Mouse (Mus musculus): Measurements from ENCODE around the gene Kank2.
"Not testable (repeated sequence)": the region's sequence is repeated elsewhere in the genome, so short reads cannot be mapped to it uniquely, and the experiment has no call there.

The Kank2 gene

DNA sequence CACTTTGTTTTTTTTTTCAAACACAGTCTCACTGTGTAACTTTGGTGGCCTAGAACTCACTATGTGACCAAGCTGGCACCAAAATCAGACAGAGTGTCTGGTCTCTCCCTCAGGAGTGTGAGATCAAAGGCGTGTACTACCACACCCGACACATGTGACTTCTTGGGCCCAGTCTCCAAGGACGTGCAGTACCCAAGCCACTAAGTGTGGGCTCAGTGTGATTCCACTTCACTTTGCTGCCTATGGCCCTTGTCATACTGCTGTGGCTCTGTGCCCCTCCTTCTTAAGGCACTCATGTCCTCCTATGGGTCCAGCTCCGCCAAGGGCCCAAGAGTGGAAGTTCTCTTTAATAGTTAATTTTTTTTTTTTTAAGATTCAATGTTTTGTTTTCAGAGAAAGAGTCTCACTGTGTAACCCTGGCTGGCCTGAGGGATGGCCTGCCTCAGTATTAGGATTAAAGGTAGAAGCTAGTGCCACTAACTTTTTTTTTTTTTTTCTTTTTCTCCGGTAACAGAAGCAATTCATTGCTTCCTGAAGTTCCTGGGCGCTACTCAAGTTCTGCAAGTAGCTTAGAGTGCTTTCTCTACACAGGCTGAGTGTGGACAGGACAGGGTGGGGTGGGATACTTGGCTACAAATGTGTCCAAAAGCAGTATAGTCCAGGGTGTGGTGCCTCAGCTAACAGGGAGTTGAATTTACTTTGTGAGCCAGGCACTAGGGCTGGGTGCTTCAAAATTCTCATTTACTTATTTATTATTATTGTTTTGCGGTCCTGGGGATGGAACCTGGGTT, 13.8 kb downstream of the Kank2 start:
- no peak for DNase-seq (ENCODE audit: low spot score in 2 of 2)

DNA sequence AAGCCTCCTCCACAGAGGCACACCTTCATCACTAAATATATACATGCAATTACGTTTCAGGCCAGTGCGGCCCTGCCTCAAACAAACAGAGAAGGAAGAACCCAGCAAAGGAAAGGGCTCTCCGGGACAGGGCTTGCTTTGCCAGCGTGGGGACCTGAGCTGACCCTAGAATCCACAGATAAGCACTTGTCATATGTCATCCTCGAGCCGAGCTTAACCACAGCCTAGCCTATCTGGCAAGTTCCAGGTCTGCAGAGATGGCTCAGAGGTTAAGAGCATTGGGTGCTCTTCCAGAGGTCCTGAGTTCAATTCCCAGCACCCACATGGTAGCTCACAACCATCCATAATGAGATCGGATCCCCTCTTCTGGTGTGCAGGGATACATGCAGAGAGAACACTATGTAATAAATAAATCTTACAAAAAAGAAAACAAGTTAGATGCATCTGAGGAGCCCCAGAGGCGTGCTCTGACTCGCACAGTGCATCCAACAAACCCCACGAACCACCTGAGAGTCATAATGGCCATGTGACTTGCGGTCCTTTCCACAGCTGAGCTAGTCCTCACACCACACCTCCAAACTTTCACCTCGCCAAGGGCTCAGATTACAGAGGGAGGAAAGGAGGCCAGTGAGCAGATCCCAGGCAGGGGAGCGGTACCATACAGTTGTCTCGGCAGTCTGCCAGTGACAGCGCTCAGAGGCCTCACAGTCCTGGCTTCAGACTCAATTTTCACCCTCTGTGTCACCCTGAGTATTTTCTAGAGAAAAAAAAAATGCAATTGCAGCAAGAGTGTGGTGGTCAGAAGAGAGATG, 16.7 kb downstream of the Kank2 start:
- peak; percentile 44 to 57 for DNase-seq (ENCODE audit: low spot score in 2 of 2)

DNA sequence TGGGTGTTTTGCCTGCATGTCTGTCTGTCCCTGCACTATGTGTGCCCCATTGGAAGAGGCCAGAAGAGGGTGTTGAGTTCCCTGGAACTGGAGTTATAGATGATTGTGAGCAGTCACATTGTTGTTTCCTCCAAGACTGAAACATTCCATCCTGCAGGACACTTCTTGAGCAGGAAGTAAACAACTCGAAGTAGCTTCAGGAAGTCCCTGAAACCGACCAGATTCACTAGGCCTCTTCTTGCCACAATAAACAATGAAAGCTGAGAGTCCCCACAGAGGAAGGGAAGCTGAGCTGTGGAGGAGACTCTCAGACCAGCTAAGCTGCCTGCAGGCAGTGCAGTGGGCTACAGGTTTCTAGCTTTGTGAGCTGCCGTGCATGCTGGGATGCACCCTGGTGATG, 20.8 kb downstream of the Kank2 start:
- no peak for DNase-seq (ENCODE audit: low spot score in 2 of 2)

DNA sequence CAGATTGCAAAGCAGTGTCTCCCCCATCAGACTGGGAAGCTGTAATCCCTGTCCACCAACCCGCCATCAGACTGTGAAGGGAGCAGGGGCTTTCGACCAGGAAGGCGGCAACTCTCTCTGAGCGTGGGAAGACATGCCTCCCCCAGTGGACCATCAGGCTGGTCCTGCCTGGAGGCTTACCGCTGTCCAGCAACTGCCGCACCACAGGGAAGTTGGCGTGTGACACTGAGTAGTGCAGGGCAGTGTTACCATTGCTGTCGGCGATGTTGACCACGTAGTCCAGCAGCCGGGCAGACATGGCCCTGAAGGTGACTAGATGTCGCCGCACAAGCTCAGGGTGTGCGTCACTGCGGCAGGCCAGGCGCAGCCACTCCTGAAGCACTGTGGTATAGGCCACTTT, 24.2 kb downstream of the Kank2 start:
- DNase-seq (ENCODE audit: low spot score in 2 of 2), result no peak

DNA sequence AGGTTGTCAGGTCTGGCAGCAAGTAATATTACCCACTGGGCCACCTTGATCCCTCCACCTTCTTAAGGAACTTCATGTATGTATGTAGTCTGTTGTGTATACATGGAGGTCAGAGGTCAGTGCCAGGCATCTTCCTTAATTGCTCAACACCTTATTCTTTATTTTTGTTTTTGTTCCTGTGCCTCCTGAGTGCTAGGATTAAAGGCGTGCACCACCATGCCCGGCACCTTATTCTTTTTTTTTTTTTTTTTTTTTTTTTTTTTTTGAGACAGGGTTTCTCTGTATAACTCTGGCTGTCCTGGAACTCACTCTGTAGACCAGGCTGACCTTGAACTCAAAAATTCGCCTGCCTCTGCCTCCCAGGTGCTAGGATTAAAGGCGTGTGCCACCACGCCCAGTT, 25.1 kb downstream of the Kank2 start:
- DNase-seq (ENCODE audit: low spot score in 2 of 2), result not testable (repeated sequence)

DNA sequence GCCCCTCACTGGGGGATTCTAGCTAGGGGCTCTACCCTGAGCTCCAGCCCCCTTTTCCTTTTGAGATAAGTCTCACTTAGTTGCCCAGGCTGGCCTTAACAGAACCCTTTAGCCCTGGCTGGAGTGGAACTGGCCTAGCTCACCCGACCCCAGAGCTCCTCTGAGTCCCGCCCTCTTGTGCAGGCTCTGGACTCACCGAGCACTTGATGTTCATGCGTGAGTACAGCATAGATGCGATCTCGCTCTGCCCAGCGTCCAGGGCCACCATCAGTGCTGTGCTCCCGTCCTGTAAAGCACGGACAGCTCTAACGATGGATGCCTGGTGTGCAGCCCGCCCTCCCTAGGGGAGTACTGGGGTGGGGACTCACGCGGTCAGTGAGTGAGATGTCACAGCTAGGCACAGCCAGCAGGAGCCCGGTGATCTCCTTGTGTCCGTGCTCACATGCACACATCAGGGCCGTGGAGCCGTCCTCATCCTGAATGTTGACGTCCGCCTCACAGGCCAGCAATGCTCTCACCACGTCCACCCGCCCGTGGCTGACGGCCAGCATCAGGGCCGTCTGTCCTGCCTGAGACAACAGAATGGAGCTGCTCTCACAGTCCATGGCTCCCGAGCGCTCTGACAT, 28.9 kb downstream of the Kank2 start:
- DNase-seq (ENCODE audit: low spot score in 2 of 2), result peak; percentile 66 to 70

DNA sequence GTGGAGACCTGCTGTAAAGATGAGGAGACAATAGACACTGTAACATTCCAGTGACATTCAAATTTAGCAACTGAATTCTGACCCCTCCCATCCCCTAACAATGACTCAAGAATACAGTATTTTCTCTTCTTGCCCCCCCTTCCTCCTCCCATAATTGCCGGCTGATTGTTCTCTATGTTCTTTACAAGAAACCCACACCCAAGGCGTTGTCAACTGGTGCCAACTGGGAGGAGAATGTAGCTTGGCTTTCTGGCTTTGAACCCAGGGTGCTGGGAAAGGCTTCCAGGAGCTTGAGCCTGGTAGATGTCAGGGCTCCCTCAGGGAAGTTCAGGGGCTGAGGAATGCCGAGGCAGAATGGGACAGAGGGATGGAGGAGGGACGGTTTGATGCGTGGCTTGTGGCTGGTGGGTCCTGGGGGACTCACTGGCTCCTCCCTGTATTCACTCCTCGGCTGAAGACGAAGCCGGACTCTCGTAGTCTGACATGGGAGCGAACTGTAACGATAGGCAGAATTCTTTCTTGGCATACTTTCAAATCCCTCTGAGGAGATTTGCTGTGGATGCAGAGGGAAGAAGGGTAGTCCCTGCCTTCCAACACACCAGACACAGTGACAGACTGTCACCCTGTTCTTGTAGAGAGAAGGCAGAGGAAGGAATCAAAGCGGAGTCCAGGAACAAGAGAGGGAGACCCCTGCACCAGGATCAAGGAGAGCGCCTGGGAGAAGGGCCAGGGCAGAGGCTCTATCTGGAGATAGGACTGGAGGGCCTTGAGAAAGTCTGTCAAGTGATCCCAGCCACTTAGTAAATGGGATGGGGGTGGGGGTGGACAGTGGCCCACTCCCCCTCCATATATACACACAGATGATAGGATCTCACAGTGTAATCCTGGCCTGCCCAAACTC, 29.8 kb downstream of the Kank2 start:
- peak; percentile 67 to 70 for DNase-seq (ENCODE audit: low spot score in 2 of 2)

DNA sequence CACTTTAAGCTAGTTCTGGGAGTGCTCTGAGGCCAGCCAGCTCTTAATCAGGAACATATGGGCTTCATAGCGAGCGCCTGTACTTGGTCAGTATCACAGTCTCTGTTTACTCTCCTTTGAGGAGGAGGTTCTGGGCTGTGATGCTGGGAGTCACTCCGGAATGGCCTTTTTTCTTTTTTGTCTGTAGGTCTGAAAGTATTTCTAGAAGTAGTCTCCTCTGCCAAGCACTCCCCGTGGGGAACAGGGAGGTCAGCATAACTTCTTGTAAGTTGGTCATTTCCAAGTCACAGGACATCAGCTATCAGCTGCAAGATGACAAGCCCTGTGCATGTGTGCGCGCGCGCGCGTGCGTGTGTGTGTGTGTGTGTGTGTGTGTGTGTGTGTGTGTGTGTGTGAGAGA, 30.6 kb downstream of the Kank2 start:
- DNase-seq (ENCODE audit: low spot score in 2 of 2), result peak; percentile 81 to 82

DNA sequence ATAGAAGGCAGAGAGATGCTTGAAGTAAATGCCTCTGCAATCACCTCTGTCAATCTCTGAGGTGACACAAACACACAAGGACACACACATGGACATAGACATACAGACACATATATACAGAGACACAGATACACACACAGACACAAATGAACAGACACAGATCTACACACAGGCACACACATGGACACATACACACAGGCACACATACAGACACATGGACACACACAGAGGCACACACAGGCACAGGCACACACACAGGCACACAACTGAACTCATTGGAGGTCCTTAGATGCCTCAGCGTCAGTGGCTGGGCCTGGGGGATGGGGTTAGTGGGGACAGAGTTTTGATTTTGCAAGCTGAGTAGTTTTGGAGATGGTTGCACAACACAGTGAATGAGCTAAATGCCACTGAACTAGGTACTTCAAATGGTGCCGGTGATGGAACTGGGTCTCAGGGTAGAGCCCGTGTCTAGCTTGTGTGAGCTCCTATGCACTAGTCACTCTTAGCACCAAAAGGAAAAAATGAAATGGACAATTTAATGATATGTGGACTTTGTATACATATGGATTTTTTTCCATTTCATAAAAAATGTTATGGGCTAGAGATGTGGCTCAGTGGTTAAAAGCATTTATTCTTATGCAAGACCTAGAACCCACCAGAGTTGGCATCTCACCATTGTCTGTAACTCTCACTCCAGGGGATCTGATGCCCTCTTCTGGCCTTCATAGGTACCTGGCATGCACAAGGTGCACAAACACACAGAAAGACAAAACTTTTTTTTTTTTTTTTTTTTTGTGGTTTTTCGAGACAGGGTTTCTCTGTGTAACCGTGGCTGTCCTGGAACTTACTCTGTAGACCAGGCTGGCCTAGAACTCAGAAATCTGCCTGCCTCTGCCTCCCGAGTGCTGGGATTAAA, 34.2 kb downstream of the Kank2 start:
- no peak for DNase-seq (ENCODE audit: low spot score in 2 of 2)

DNA sequence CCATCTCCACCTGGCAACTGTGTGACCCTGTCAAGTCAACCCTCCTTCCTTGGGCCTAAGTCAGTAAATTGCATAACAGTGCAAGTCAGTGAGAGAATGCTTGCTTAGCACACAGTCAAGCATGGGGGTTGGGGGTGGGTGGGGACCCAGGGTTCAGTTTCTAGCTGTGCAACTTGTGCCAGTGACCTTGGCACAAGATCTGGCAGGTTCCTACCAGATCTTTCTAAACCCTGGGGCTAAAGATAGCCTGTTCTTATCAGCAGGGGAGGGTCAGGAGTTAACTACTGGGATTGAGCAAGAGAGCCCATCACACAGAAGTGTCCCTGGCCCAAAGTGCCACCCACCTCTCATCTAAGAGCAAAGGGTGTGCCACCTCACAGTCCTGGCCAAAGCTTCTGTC, 36.4 kb downstream of the Kank2 start:
- peak; percentile 54 to 63 for DNase-seq (ENCODE audit: low spot score in 2 of 2)

DNA sequence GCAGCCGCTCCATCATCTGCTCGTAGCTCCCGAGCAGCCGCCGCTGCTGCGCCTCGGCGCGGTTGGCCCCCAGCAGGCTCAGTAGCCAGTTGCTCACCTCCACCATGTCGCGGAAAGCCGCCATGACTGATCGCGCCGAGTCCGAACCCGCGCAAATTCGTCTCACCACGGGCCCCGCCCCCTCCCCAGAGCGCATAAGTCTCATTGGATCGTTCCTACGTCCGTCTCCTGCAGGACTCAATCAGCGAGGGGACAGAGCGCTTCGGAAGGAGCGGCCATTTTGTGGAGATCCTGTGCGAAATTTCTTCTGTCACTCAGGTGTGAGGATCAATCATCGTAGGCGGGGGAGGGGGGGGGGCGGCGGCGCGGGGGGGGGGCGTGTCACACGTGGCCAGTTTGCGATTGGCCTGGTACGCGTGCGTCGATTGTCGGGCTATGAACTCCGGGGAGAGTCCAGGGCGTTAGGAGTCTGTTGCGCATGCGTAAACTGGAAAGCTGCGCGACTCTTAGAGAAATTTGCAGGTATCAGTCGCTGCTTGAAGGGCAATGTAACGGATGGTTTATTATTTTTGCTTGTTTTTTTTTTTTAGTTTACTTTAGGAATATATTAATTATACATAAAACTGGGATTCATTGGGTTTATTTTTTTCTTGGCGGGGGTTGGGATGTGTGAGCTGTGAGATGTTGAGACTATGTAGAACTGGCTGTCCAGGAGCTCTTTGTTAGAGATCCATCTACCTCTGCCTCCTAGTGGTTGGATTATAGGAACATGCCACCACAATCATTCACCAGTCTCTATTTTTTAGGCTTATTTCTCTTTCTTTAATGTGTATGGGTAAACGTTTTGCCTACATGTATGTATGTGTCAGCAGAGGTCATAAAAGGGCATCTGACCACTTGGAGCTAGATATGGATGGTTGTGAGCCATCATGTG, 38.1 kb downstream of the Kank2 start, which contains the start of gene Spc24:
Gene Spc24, minus strand, starts transcription at position 149 of the 934 bp plus-strand sequence.
- peak; percentile 95 for DNase-seq (ENCODE audit: low spot score in 2 of 2)

DNA sequence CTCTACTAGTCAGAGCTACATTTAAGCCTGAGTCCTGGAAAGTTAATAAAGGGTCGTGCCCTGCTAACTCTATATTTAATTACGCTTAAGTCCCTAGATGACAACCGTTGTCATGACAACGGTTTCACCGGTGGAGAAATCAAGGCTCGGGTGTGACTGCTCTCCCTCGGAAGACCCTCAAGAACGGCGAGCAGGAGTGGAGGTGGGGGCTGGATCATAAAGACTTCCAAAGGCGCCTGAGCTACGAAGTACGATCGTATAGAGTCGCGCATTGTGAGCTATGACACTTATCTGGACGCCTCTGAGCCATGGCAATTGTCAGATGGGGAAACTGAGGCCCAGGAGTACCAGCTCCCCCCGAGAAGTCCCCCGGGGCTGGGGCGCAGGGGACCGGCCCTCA, 38.8 kb downstream of the Kank2 start:
- DNase-seq (ENCODE audit: low spot score in 2 of 2), result no peak

DNA sequence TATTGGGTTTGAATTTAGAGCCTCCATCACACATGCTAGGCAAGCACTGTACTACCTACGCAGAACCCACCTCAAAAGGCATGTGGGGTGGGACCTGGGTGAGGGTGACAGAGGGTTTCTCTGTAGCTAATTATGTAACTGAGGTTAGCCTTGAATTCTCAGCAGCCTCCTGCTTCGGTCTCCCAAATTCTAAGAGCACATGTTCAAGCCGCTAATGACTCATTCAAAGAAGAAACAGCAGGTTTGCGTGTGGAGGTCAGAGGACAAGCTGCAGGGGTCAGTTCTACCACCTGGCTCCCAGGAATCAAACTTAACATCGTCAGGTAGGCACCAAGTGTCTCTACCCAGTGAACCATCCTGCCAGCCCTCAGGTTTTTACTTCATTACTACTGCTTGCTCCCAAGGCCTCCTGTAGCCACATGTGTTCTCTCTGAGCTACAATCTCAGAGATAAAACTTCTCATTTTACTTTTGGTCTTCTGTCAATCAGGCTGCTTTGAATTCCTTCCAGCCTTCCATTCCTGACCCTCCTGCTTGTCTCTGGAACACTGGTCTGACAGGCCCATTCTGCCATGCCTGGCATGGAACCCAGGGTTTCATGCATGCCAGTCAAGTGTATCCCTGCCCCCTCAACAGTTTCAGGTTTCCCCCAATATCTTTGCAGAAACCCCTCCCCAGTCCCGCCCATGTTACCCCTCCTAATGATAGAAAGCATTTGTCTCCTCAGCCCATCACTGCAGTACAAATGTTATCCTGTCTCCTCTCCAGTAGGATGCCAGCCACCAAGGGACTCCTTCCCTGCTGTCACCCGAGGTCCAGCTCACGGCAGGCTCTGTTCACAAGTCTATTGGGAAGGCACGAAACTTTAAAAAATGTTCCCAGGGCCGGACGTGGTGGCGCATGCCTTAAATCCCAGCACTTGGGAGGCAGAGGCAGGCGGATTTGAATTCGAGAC, 39.7 kb downstream of the Kank2 start:
- DNase-seq (ENCODE audit: low spot score in 2 of 2), result no peak

DNA sequence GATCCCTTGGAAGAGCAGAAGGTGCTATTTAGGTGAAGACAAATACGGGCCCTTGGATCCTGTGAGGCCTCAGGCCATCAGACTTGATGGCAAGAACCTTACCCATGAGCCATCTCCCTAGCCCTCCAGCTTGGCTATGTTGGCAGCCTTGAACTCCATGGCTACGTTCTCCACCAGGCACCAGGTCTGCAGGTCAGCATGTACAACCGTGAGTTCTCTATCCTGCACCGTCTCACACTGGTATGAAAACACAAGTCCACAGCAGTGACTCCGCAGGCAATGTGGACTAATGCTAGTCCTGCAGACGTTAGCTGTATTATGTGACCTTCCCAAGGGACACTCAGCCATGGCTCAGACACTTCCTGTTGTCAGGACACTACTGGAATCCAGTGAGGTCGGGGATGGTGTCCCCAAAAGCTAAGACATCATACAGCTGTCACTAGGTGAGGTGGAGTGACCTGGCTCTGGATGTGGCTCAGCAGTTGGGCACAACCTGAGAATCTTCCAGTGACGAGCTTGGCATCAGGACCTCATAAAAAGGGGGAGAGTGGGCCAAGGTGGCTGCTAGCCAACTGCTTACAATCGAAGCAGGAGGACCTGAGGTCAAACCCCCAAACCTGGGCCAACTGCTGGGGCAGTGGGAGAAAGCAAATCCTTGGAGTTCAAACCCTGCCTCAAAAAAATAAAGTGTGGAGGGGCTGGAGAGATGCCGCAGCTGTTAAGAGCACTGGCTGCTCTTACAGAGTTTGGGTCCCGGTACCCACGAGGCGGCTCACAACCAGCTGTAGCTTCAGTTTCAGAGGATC, 43.8 kb downstream of the Kank2 start:
- peak; percentile 52 to 53 for DNase-seq (ENCODE audit: low spot score in 2 of 2)

DNA sequence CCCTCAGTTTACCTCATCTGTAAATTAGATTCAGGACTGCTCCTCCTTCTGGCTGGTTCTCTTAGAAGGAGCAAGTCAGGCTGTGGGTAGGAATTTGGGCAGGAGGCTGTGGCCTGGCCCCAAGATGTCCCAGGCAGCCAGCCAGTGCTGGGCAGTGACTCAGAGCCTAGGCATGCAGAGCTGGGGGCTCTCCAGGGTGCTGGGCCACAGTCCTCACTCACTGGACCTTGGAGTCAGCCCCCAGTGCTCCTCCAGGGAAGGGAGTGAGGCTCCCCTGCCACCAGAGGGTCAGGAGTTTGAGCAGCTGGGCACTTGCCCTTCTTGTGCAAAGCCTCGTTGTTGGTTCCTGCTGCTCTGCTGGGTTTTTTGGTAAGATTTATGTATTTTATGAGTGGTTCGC, 44.5 kb downstream of the Kank2 start:
- DNase-seq (ENCODE audit: low spot score in 2 of 2), result peak; percentile 72 to 89

DNA sequence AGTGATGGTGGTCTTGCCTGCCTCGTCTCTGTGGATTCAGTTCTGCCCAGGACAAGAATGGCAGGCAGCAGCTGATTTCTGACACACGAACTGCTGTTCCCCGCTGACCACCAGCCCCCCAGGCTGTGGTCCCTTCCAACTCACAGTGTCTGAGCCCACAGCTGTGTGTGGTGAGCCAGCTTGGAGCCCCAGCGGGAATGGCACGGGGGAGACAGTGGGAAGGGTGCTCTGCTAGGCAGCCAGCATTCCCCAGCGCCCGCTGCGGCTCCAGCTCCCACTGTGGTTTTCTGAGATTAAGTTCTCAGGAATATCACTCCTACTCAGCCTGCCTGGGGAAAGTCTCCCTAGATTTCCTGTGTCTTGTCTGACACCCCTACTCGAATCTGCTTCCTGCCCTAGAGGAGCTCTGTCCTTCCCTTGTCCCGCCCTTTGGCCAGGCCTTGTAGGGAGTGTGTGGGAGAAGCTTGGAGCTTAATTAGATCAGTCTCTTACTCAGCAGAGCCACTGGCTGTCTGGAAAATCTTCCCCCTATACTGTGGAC, 46.2 kb downstream of the Kank2 start:
- peak; percentile 73 to 81 for DNase-seq (ENCODE audit: low spot score in 2 of 2)

DNA sequence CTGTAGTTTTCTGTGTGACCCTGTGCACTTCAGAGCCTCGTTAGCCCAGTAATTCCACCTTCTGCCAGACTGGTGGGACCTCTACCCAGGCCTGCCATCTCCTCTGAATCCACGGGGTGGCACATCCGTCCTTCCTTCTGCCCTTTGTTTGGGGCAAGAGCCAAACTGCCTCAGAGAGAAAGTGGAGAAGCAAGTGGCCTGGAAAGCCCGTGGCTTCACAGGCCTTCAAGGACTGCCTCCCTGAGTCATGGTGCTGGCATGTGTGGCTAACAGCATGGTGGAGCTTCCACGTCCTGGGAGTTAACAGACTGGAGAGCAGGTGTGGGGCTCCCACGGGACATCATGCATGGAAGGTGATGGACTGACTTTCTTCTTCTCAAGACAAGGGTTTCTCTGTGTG, 47.2 kb downstream of the Kank2 start:
- DNase-seq (ENCODE audit: low spot score in 2 of 2), result peak; percentile 30 to 58

All from heart, adult 9 months (tissue).